Mouse (Mus musculus) MEL (cell line): ENCODE results near the gene Add1. TPM values are rescaled to one million over a fixed set of nuclear protein-coding genes. Genes with fewer than 3 reads are reported as not detected.

Source experiments
- DNase-seq: peaks from one replicate; pipeline ENCODE4 v3.0.0; 2011; ENCODE audit warnings: low read depth, low spot score
- H3K27ac ChIP-seq: 2 replicates; pipeline ENCODE4 v1.5.1; 2012; ENCODE audit warnings: low read depth, mild to moderate bottlenecking, control low read depth, low read length, moderate library complexity; ENCODE audit not compliant: control insufficient read depth
- H3K27me3 ChIP-seq, 2 experiments: fragments of 150-350 bp in 1 of 2; sonication (generic) in 1 of 2; 2 replicates each; pipeline ENCODE4 v1.6.1; 2012; ENCODE audit warnings: low read length in 2 of 2, mild to moderate bottlenecking in 2 of 2, improper control_type of control experiment in 1 of 2, moderate library complexity in 1 of 2; ENCODE audit not compliant: insufficient read depth in 2 of 2, control insufficient read depth in 1 of 2
- H3K36me3 ChIP-seq, 2 experiments: 2 replicates each; pipeline ENCODE4 v1.6.1; 2012 to 2014; ENCODE audit warnings: low read length in 2 of 2, improper control_type of control experiment in 1 of 2, inconsistent platforms in 1 of 2, mild to moderate bottlenecking in 1 of 2; ENCODE audit not compliant: insufficient read depth in 2 of 2, control insufficient read depth in 1 of 2
- H3K4me1 ChIP-seq, 2 experiments: fragments of 150-350 bp in 1 of 2; sonication (generic) in 1 of 2; 2 replicates each; pipeline ENCODE4 v1.6.1; 2012; ENCODE audit warnings: low read length in 2 of 2, improper control_type of control experiment in 1 of 2, mild to moderate bottlenecking in 1 of 2; ENCODE audit not compliant: insufficient read depth in 2 of 2, control insufficient read depth in 1 of 2
- H3K4me3 ChIP-seq, 2 experiments: fragments of 150-350 bp in 1 of 2; sonication (generic) in 1 of 2; 2 replicates each; pipeline ENCODE4 v1.5.1; 2012; ENCODE audit warnings: low read depth in 2 of 2, low read length in 2 of 2, mild to moderate bottlenecking in 2 of 2, moderate library complexity in 2 of 2, control low read depth in 1 of 2, improper control_type of control experiment in 1 of 2; ENCODE audit not compliant: control insufficient read depth in 1 of 2, insufficient read depth in 1 of 2
- H3K79me2 ChIP-seq: 2 replicates; pipeline ENCODE4 v1.6.1; 2012; ENCODE audit warnings: mild to moderate bottlenecking, low read length, moderate library complexity; ENCODE audit not compliant: control insufficient read depth, poor library complexity, insufficient read depth
- H3K9ac ChIP-seq: 2 replicates; pipeline ENCODE4 v1.6.1; 2012; ENCODE audit warnings: low read depth, mild to moderate bottlenecking, control low read depth, low read length, moderate library complexity; ENCODE audit not compliant: control insufficient read depth, poor library complexity, severe bottlenecking
- H3K9me3 ChIP-seq: fragments of 150-350 bp; sonication (generic); replicated peaks from 2 replicates; pipeline ENCODE4 v1.6.1; 2012; ENCODE audit warnings: mild to moderate bottlenecking, low read length, improper control_type of control experiment, moderate library complexity; ENCODE audit not compliant: insufficient read depth
- BHLHE40 ChIP-seq: IDR thresholded peaks from 2 replicates; pipeline ENCODE4 v1.6.1; 2012; ENCODE audit warnings: low read depth, mild to moderate bottlenecking, inconsistent platforms, low read length, improper control_type of control experiment, borderline replicate concordance
- CHD2 ChIP-seq: IDR thresholded peaks from 2 replicates; pipeline ENCODE4 v1.6.1; 2011; ENCODE audit warnings: low read length, improper control_type of control experiment
- GABPA ChIP-seq: IDR thresholded peaks from 2 replicates; pipeline ENCODE4 v1.6.1; 2012; ENCODE audit warnings: low read depth, mild to moderate bottlenecking, inconsistent platforms, low read length, improper control_type of control experiment, moderate library complexity
- KAT2A ChIP-seq: conservative IDR thresholded peaks from 2 replicates; pipeline ENCODE4 v1.6.1; 2012; ENCODE audit warnings: low read depth, low read length, improper control_type of control experiment, inconsistent platforms
- MAFK ChIP-seq: IDR thresholded peaks from 2 replicates; pipeline ENCODE4 v1.6.1; 2011; ENCODE audit warnings: low read depth, mild to moderate bottlenecking, low read length, improper control_type of control experiment, borderline replicate concordance
- MAZ ChIP-seq: IDR thresholded peaks from 2 replicates; pipeline ENCODE4 v1.6.1; 2012; ENCODE audit warnings: low read depth, mild to moderate bottlenecking, inconsistent platforms, low read length, improper control_type of control experiment
- MXI1 ChIP-seq: IDR thresholded peaks from 2 replicates; pipeline ENCODE4 v1.6.1; 2011; ENCODE audit warnings: mild to moderate bottlenecking, low read depth, low read length, improper control_type of control experiment
- MYB ChIP-seq: IDR thresholded peaks from 2 replicates; pipeline ENCODE4 v1.6.1; 2011; ENCODE audit warnings: mild to moderate bottlenecking, low read depth, low read length, improper control_type of control experiment
- MYC ChIP-seq: IDR thresholded peaks from 2 replicates; pipeline ENCODE4 v1.6.1; 2011; ENCODE audit warnings: low read depth, mild to moderate bottlenecking, low read length, improper control_type of control experiment, moderate library complexity
- NRF1 ChIP-seq: IDR thresholded peaks from 2 replicates; pipeline ENCODE4 v1.6.1; 2014; ENCODE audit warnings: low read depth, mild to moderate bottlenecking, inconsistent platforms, low read length, improper control_type of control experiment, moderate library complexity; ENCODE audit not compliant: poor library complexity, insufficient read depth, severe bottlenecking
- POLR2A ChIP-seq, 2 experiments: IDR thresholded peaks; 2 replicates each; pipeline ENCODE4 v1.6.1; 2011 to 2012; ENCODE audit warnings: low read length in 2 of 2, mild to moderate bottlenecking in 2 of 2, control low read depth in 1 of 2, improper control_type of control experiment in 1 of 2, low read depth in 1 of 2, moderate library complexity in 1 of 2; ENCODE audit not compliant: control insufficient read depth in 1 of 2, insufficient read depth in 1 of 2, poor library complexity in 1 of 2
- POLR2AphosphoS2 ChIP-seq: IDR thresholded peaks from 2 replicates; pipeline ENCODE4 v1.6.1; 2011; ENCODE audit warnings: low read length, improper control_type of control experiment
- POLR2AphosphoS5 ChIP-seq: IDR thresholded peaks from 2 replicates; pipeline ENCODE4 v1.6.1; 2012; ENCODE audit warnings: low read depth, borderline replicate concordance, mild to moderate bottlenecking, inconsistent platforms, low read length, moderate library complexity, mixed read lengths
- SMC3 ChIP-seq: IDR thresholded peaks from 2 replicates; pipeline ENCODE4 v1.6.1; 2011; ENCODE audit warnings: low read depth, low read length, improper control_type of control experiment
- TBP ChIP-seq: IDR thresholded peaks from 2 replicates; pipeline ENCODE4 v1.8.0; 2011; ENCODE audit warnings: low read depth, low read length, improper control_type of control experiment
- TCF12 ChIP-seq: IDR thresholded peaks from 2 replicates; pipeline ENCODE4 v1.6.1; 2014; ENCODE audit warnings: low read depth, mild to moderate bottlenecking, inconsistent platforms, low read length, improper control_type of control experiment, moderate library complexity
- USF1 ChIP-seq: IDR thresholded peaks from 2 replicates; pipeline ENCODE4 v1.6.1; 2014; ENCODE audit warnings: low read depth, mild to moderate bottlenecking, inconsistent platforms, low read length, improper control_type of control experiment, moderate library complexity
- ZC3H11A ChIP-seq: IDR thresholded peaks from 2 replicates; pipeline ENCODE4 v1.6.1; 2012; ENCODE audit warnings: low read depth, mild to moderate bottlenecking, inconsistent platforms, low read length, improper control_type of control experiment
- ZMIZ1 ChIP-seq: IDR thresholded peaks from 2 replicates; pipeline ENCODE4 v1.6.1; 2012; ENCODE audit warnings: low read depth, mild to moderate bottlenecking, inconsistent platforms, low read length, improper control_type of control experiment, moderate library complexity
- polyA plus RNA-seq, 2 experiments: library from polyadenylated mRNA; stranded (reverse) in 1 of 2; unstranded in 1 of 2; fragments of >175 nt in 1 of 2; fragments of >200 nt in 1 of 2; gene quantifications; 2 replicates each; pipeline versions ENCODE4 v1.2.1 to v1.2.4; 2012; ENCODE audit warnings: low replicate concordance in 2 of 2, low read depth in 1 of 2; ENCODE audit not compliant: insufficient read length in 2 of 2, insufficient read depth in 1 of 2, missing spikeins in 1 of 2
- total RNA-seq: library from RNA; depleted of rRNA; stranded (reverse); fragments of 300-350 nt; gene quantifications from 2 replicates; pipeline ENCODE4 v1.2.3, GENCODE M21; 2012

The Add1 gene
- total and polyA plus RNA-seq, 3 experiments, result 79.3 to 127 TPM; not detected in 1

DNA sequence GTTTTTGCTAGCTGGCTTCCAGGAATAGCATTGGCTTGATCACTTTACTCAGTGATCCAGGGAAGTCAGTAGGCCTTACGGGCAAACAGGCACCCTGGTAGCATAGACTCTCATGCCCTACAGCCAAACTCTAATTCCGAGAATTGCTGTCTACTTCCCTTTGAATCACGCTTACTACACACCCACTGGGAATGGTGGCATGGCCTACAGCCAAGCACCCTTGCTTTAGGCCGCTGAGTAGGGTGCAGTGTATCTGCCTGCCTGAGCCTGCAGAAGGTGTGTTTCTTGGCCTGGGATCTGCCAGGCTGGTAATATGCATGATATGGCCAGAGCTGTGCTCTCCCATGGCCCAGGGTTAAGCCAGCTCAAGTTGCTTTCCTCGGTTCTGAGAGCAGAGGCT, 44.7 kb upstream of the Add1 start:
- peaks cover 2% of the 10 kb centered on the region for H3K79me2 ChIP-seq
- H3K36me3 ChIP-seq, result peaks cover 0 to 6% of the 10 kb centered on the region in 2 experiments; a peak in 2 of 4 replicates
- TF ChIP-seq MXI1 (no peak), SMC3 (no peak), MAZ (no peak), ZC3H11A (no peak), MYC (no peak), POLR2AphosphoS5 (no peak), BHLHE40 (no peak), CHD2 (no peak), NRF1 (no peak), ZMIZ1 (no peak), POLR2AphosphoS2 (no peak), TBP (no peak)
- no peak overlapping the region for H3K27ac ChIP-seq
- no peaks in the 10 kb centered on the region for H3K9me3 ChIP-seq
- no peak for DNase-seq
- no peaks in the 10 kb centered on the region for H3K27me3 ChIP-seq
- H3K4me1 ChIP-seq, result peaks cover 4 to 12% of the 10 kb centered on the region in 2 experiments; a peak in 3 of 4 replicates
- H3K9ac ChIP-seq, result no peak overlapping the region
- H3K4me3 ChIP-seq, result no peak overlapping the region

DNA sequence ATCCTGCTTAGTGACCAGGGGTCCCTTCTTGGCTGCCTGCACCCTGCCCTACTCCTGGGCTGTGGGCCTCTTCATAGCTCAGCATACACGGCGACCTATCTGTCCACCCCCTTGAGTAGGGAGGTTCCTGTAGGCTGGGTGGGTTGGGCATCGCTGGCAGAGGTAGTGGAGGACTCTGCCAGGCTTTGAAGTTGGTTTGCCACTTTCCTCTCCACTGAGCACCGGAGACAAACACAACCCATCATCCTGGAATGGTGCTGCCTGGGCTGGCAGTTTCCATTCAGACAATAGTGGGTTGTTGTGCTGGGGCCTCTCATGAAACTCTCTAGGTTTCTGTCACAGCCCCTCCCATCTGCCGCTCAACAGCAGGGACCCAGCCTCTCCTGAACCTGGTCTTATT, 43.3 kb upstream of the Add1 start:
- H3K36me3 ChIP-seq, result peaks cover 0 to 6% of the 10 kb centered on the region in 2 experiments; a peak in 2 of 4 replicates
- no peak overlapping the region for H3K9ac ChIP-seq
- peaks cover 4 to 12% of the 10 kb centered on the region in 2 experiments; a peak in 3 of 4 replicates for H3K4me1 ChIP-seq
- no peak overlapping the region for H3K4me3 ChIP-seq
- H3K27me3 ChIP-seq, result no peaks in the 10 kb centered on the region
- H3K79me2 ChIP-seq, result peaks cover 2% of the 10 kb centered on the region
- no peak for DNase-seq
- TF ChIP-seq CHD2, result no peak
- TF ChIP-seq KAT2A, result no peak
- TF ChIP-seq MYB, result no peak
- TF ChIP-seq POLR2A (IDR thresholded peaks at IDR 0.05; ENCODE audit: control insufficient read depth in 1 of 2, insufficient read depth in 1 of 2, low read depth in 1 of 2, low read length in 2 of 2, poor library complexity in 1 of 2), result no peak
- no peak overlapping the region for H3K27ac ChIP-seq
- H3K9me3 ChIP-seq, result no peaks in the 10 kb centered on the region

DNA sequence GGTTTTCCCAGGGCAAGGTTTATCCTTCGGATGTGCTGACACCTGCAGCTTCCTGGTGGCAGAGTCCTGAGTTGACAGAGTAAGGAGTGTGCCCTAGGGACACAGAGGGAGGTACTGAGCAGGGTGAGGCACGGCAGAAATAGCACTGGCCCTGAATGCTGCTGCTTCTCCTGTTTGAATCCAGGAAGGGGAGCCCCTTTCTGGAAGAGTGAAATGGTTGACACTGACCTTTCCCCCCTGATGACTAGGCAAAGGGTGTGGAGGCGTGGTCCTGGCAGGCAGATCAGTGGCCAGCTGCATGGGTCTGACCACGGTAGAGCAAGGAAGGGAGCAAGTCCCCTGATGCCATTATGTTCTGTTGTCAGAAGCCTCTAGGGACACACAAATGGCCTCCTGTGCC, 42.8 kb upstream of the Add1 start:
- Histone ChIP-seq H3K9me3 (no peaks in the 10 kb centered on the region), H3K9ac (no peak overlapping the region), H3K4me3 (no peak overlapping the region), H3K27ac (no peak overlapping the region), H3K4me1 (peaks cover 4 to 12% of the 10 kb centered on the region in 2 experiments; a peak in 3 of 4 replicates), H3K79me2 (peaks cover 2% of the 10 kb centered on the region), H3K36me3 (peaks cover 0 to 6% of the 10 kb centered on the region in 2 experiments; a peak in 2 of 4 replicates), H3K27me3 (no peaks in the 10 kb centered on the region)
- DNase-seq, result no peak
- TF ChIP-seq MAFK (no peak), USF1 (no peak), ZC3H11A (no peak), TCF12 (no peak), GABPA (no peak)
